Mouse (Mus musculus) liver, embryonic 16.5 days (tissue): ENCODE results near the gene Nat9. TPM values are rescaled to one million over a fixed set of nuclear protein-coding genes. Genes with fewer than 3 reads are reported as not detected.

Experiments used
- ATAC-seq: fragments of 200-750 bp; cut with Nextera tagmentation; 2 replicates; pipeline ENCODE4 v1.8.0; 2017; ENCODE audit warnings: low read depth, mild to moderate bottlenecking, moderate number of reproducible peaks, moderate library complexity
- H3K27ac ChIP-seq: fragments of 300-500 bp; sonication (generic); 2 replicates; pipeline ENCODE4 v1.5.1; 2014; ENCODE audit warnings: mild to moderate bottlenecking, low read length
- H3K27me3 ChIP-seq: fragments of 300-500 bp; sonication (generic); 2 replicates; pipeline ENCODE4 v1.6.1; 2014; ENCODE audit warnings: low read depth, low read length, mixed read lengths; ENCODE audit not compliant: control insufficient read depth, insufficient read depth
- H3K36me3 ChIP-seq: fragments of 300-500 bp; sonication (generic); 2 replicates; pipeline ENCODE4 v1.6.1; 2014; ENCODE audit warnings: mild to moderate bottlenecking; ENCODE audit not compliant: control insufficient read depth, insufficient read depth
- H3K4me1 ChIP-seq: fragments of 300-500 bp; sonication (generic); 2 replicates; pipeline ENCODE4 v1.6.1; 2014; ENCODE audit warnings: low read depth, low read length, mixed read lengths; ENCODE audit not compliant: control insufficient read depth
- H3K4me2 ChIP-seq: fragments of 300-500 bp; sonication (generic); 2 replicates; pipeline ENCODE4 v1.6.1; 2014; ENCODE audit warnings: low read depth, low read length, mixed read lengths
- H3K4me3 ChIP-seq: fragments of 300-500 bp; sonication (generic); 2 replicates; pipeline ENCODE4 v1.5.1; 2014; ENCODE audit warnings: low read depth, mild to moderate bottlenecking, low read length
- H3K9ac ChIP-seq: fragments of 300-500 bp; sonication (generic); 2 replicates; pipeline ENCODE4 v1.6.1; 2014; ENCODE audit warnings: low read depth, low read length
- H3K9me3 ChIP-seq: fragments of 300-500 bp; sonication (generic); replicated peaks from 2 replicates; pipeline ENCODE4 v1.6.1; 2016; ENCODE audit warnings: low read length; ENCODE audit not compliant: control insufficient read depth
- WGBS: fragments of 180-500 bp; shearing (Covaris S2); extraction: QIAGEN DNeasy Blood & Tissue Kit; methylation state at CpG from one replicate; pipeline ENCODE4 v1.1.7; 2014; ENCODE audit not compliant: insufficient replicate concordance; 5-methylcytosine and 5-hydroxymethylcytosine counted together
- polyA plus RNA-seq: library from polyadenylated mRNA; unstranded; fragments of >200 nt; fragmentation: Nextera tagmentation; extraction: Ambion mirVana; gene quantifications from 2 replicates; pipeline ENCODE4 v1.2.1, GENCODE M21; 2015

Gene Nat9
- polyA plus RNA-seq, 1 experiment from 2014 or later = 12.7 TPM

GRCm38 (mm10) chr11:115176399-115177190, 11.1 kb downstream of the Nat9 start:
- WGBS = 75% methylated on average over 24 of the region's 24 CpGs
- Histone ChIP-seq H3K27ac (peak overlapping the region; percentile 64), H3K4me2 (no peak overlapping the region), H3K4me1 (peaks cover 37% of the 10 kb centered on the region), H3K36me3 (no peaks in the 10 kb centered on the region), H3K27me3 (no peaks in the 10 kb centered on the region), H3K9me3 (no peaks in the 10 kb centered on the region), H3K9ac (no peak overlapping the region), H3K4me3 (no peak overlapping the region)
- no peak for ATAC-seq

- WGBS = 18% methylated on average over 16 of the region's 16 CpGs
- H3K27ac ChIP-seq = no peak overlapping the region
- H3K4me1 ChIP-seq = peaks cover 39% of the 10 kb centered on the region
- H3K9ac ChIP-seq = no peak overlapping the region; the same call in 1 of the 2 replicates
- peak overlapping the region; percentile 14; the same call in 1 of the 2 replicates for H3K4me2 ChIP-seq
- H3K36me3 ChIP-seq = no peaks in the 10 kb centered on the region
- H3K4me3 ChIP-seq = no peak overlapping the region
- no peaks in the 10 kb centered on the region for H3K9me3 ChIP-seq
- ATAC-seq = no peak
- no peaks in the 10 kb centered on the region for H3K27me3 ChIP-seq
These were observed 13.9 kb downstream of the Nat9 start for GRCm38 (mm10) chr11:115173549-115174339.

GRCm38 (mm10) chr11:115172825-115173287, 14.8 kb downstream of the Nat9 start:
- WGBS = 34% methylated on average over 4 of the region's 4 CpGs
- no peak overlapping the region for H3K27ac ChIP-seq
- H3K4me1 ChIP-seq = peaks cover 40% of the 10 kb centered on the region

GRCm38 (mm10) chr11:115171125-115171524, 16.5 kb downstream of the Nat9 start:
- Histone ChIP-seq H3K27me3 (no peaks in the 10 kb centered on the region), H3K4me3 (no peak overlapping the region), H3K4me1 (peaks cover 55% of the 10 kb centered on the region), H3K9ac (no peak overlapping the region), H3K36me3 (peaks cover 2% of the 10 kb centered on the region; the same call in 1 of the 2 replicates), H3K4me2 (no peak overlapping the region), H3K9me3 (no peaks in the 10 kb centered on the region), H3K27ac (no peak overlapping the region)
- ATAC-seq = no peak
- 56% methylated on average over 8 of the region's 8 CpGs for WGBS

More at GRCm38 (mm10) chr11:115172825-115173287, 14.8 kb downstream of the Nat9 start:
- Histone ChIP-seq H3K9ac (no peak overlapping the region), H3K4me3 (no peak overlapping the region), H3K9me3 (no peaks in the 10 kb centered on the region), H3K36me3 (peaks cover 2% of the 10 kb centered on the region; the same call in 1 of the 2 replicates), H3K27me3 (no peaks in the 10 kb centered on the region), H3K4me2 (no peak overlapping the region)
- ATAC-seq = peak; percentile 52

GRCm38 (mm10) chr11:115169430-115169829, 18.2 kb downstream of the Nat9 start:
- peaks cover 6% of the 10 kb centered on the region for H3K27me3 ChIP-seq
- H3K4me3 ChIP-seq = no peak overlapping the region
- no peak overlapping the region for H3K9ac ChIP-seq
- no peak overlapping the region for H3K4me2 ChIP-seq
- no peak for ATAC-seq
- peaks cover 2% of the 10 kb centered on the region; the same call in 1 of the 2 replicates for H3K36me3 ChIP-seq
- H3K4me1 ChIP-seq = peaks cover 41% of the 10 kb centered on the region
- no peaks in the 10 kb centered on the region for H3K9me3 ChIP-seq
- no peak overlapping the region for H3K27ac ChIP-seq
- WGBS = 71% methylated on average over 4 of the region's 4 CpGs

- Histone ChIP-seq H3K27me3 (peaks cover 16% of the 10 kb centered on the region), H3K9me3 (no peaks in the 10 kb centered on the region), H3K4me2 (no peak overlapping the region), H3K27ac (no peak overlapping the region), H3K9ac (no peak overlapping the region), H3K4me3 (no peak overlapping the region), H3K4me1 (peaks cover 30% of the 10 kb centered on the region), H3K36me3 (peaks cover 2% of the 10 kb centered on the region; the same call in 1 of the 2 replicates)
- 64% methylated on average over 8 of the region's 8 CpGs for WGBS
- ATAC-seq = no peak
These were observed 19.9 kb downstream of the Nat9 start for GRCm38 (mm10) chr11:115167631-115168249.

GRCm38 (mm10) chr11:115166776-115167175, 20.9 kb downstream of the Nat9 start:
- H3K27ac ChIP-seq = no peak overlapping the region
- peaks cover 30% of the 10 kb centered on the region for H3K4me1 ChIP-seq
- H3K36me3 ChIP-seq = peaks cover 2% of the 10 kb centered on the region; the same call in 1 of the 2 replicates
- ATAC-seq = no peak
- no peak overlapping the region for H3K9ac ChIP-seq
- no peak overlapping the region for H3K4me3 ChIP-seq
- peak overlapping the region; percentile 91; the same call in 1 of the 2 replicates for H3K4me2 ChIP-seq
- H3K9me3 ChIP-seq = no peaks in the 10 kb centered on the region
- WGBS = 66% methylated on average over 3 of the region's 3 CpGs
- H3K27me3 ChIP-seq = peaks cover 16% of the 10 kb centered on the region

- Histone ChIP-seq H3K4me2 (peak overlapping the region; percentile 91), H3K9me3 (no peaks in the 10 kb centered on the region), H3K36me3 (peaks cover 2% of the 10 kb centered on the region; the same call in 1 of the 2 replicates), H3K27me3 (peaks cover 16% of the 10 kb centered on the region), H3K9ac (peak overlapping the region; percentile 78; the same call in 1 of the 2 replicates), H3K4me3 (peak overlapping the region; percentile 85), H3K4me1 (peaks cover 34% of the 10 kb centered on the region), H3K27ac (0 out of 2 replicates have a peak overlapping the region, but pooled peaks have one; percentile 25)
- WGBS = 8% methylated on average over 9 of the region's 9 CpGs
- ATAC-seq = peak; percentile 25
These were observed 22.7 kb downstream of the Nat9 start for GRCm38 (mm10) chr11:115164976-115165374.
